Mouse (Mus musculus): ENCODE results near the gene Gm10639.
A peak's percentile ranks its signal among the peaks of the same experiment; 100 is the strongest.
"Not testable (repeated sequence)": the region's sequence is repeated elsewhere in the genome, so short reads cannot be mapped to it uniquely, and the experiment has no call there.

The Gm10639 gene

DNA sequence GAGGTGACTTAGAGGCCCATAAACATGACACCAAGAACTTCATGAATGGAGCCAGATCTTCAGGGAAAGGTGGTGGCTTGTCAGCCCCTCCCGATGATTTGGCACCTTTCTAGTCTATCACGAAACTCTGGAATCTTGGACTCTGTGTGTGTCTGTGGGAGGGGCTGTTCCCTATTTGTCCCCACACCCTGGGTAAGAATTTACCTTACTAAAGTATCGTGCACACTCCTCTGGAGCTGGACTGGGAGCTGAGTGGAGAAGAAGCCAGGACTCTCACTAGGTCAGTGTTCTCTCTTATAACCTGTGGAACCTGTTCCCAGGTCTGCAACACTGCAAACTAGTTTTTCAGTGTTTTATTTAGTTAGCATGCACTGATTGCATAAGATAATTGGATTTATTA, at the start of gene Gm10639:
Gene Gm10639 (plus strand): TSS at position 201 of the 400 bp plus-strand sequence.
- not testable (repeated sequence) for DNase-seq

DNA sequence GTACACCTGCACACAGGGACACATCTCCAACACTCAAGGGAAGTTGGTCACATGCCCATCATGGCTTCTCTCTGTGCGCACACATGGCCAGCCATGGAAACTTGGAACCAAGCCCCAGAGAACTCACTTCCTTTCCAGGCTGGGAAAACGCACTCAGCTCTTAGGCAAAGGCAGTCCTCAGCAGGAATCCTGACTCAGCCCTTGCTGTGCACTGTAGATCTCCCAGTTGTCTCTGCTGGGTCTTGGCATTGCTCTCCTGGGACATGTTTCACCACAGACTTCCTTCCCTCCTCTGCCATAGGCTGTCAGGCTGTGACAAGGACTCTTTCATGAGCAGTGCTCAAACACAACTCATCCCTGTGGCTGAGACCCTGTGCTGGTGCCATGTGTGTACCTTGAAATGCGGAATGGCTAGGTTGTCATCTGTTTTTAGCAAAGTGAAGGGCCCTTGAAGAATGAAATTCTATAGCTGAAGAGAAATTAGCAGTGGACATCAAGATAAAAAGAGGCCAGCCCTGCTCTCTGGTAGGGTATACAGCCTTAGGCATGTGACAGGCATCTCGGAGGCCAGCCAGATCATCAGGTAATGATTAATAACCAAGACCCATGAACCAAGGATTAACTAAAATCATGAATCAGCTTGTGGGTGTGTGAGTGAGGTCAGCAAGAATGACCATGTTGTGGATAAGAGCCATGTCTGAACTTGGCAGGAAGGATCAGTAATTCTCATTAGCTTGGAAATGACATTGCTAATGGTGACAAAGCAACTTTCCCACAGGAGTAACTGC, 33.8 kb upstream of the Gm10639 start:
- peak; percentile 83 for DNase-seq

DNA sequence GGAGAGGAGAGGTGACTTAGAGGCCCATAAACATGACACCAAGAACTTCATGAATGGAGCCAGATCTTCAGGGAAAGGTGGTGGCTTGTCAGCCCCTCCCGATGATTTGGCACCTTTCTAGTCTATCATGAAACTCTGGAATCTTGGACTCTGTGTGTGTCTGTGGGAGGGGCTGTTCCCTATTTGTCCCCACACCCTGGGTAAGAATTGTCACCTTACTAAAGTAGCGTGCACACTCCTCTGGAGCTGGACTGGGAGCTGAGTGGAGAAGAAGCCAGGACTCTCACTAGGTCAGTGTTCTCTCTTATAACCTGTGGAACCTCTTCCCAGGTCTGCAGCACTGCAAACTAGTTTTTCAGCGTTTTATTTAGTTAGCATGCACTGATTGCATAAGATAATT, 32.8 kb upstream of the Gm10639 start, which contains the start of gene Gm3776:
Gene Gm3776 (plus strand): TSS at position 216 of the 400 bp plus-strand sequence.
- DNase-seq: not testable (repeated sequence)

DNA sequence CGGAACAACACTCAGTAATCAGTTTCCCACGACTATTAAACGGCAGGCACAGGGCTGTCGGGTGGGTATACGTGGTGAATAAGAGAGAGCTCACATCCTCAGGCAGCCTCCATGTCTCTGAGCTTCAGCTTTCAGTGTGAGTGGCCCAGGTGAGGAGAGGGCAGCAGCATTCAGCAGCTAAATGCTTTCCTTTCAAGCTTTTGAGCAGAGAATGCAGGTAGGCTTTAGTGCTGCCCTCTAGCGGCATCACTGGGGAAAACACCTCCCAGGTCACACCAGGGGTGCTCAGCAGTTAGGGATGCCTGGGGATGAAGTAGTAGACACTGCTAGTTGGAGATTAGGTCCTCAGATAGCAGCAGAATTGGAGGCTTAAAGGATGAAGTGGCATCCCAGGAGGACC, 30.0 kb upstream of the Gm10639 start:
- peak; percentile 58 for DNase-seq

DNA sequence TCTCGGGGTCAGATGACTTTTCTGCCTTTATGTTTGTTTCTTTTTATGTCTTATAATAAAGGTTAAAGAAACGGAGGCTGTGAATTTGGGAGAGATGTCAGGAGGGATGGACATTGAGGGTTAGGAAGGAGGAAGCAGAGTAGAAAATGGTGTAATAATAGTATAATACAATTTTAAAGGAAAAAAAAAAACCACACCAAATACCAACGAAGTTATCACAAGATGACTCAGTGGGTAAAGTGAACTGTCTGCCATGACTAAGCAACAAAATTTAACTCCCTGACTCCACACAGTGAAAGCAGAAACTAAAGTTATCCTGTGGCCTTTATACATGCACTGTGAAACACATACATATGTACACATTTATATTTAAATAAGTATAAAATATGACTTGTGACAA, 18.8 kb upstream of the Gm10639 start:
- not testable (repeated sequence) for DNase-seq

DNA sequence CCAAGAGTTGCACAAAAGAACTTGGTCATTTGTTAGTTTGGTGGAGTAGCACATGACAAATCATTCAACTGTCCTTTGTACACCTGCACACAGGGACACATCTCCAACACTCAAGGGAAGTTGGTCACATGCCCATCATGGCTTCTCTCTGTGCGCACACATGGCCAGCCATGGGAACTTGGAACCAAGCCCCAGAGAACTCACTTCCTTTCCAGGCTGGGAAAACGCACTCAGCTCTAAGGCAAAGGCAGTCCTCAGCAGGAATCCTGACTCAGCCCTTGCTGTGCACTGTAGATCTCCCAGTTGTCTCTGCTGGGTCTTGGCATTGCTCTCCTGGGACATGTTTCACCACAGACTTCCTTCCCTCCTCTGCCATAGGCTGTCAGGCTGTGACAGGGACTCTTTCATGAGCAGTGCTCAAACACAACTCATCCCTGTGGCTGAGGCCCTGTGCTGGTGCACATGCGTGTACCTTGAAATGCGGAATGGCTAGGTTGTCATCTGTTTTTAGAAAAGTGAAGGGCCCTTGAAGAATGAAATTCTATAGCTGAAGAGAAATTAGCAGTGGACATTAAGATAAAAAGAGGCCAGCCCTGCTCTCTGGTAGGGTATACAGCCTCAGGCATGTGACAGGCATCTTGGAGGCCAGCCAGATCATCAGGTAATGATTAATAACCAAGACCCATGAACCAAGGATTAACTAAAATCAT, 7.6 kb upstream of the Gm10639 start:
- DNase-seq: peak; percentile 77

DNA sequence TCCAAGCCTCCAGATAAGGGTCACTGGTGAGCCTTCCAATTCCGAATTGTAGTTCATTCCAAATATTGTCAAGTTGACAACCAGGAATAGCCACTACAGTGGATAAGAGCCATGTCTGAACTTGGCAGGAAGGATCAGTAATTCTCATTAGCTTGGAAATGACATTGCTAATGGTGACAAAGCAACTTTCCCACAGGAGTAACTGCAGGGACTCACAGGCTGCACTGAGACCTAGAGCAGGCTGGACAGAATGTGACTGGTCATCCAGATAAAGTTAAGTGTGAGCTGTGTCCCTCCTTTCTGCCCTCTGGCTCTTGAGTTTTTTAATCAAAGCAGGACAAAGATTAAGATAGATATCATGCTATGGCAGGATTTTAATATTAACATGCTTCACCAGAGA, 660 bp upstream of the Gm10639 start:
- DNase-seq: not testable (repeated sequence)

DNA sequence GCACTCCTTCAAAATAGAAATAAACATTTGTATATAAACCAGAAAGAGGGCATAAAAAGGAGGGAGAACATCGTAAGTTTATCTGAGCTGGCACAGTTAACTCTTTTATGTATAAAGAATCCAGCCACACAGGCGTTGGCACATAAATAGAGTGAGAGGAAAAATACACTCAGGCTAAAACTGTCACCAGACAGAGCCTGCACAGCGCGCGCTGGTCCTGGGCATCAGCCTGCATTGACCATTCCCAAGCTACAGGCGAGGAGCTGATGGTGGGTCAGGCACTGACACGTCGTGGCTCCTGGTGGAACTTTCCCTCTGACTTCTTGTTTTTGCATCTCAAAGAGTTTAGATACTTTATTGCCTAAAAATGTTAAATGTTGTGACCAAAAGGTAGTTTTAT, 2.7 kb downstream of the Gm10639 start:
- not testable (repeated sequence) for DNase-seq

DNA sequence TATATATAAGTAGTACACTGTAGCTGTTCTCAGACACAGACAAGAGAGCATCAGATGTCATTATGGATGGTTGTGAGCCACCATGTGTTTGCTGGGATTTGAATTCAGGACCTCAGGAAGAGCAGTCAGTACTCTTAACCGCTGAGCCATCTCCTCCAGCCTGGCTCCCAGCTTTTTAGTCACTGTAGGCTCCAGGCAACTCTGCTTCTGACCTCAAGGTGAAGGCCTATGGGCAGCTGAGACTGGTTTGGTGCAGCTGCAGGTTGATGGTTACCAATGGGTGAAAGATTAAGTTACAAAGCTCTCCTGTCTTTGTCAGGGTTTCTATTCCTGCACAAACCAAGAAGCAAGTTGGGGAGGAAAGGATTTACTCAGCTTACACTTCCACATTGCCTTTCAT, 4.0 kb downstream of the Gm10639 start:
- DNase-seq: peak; percentile 47

DNA sequence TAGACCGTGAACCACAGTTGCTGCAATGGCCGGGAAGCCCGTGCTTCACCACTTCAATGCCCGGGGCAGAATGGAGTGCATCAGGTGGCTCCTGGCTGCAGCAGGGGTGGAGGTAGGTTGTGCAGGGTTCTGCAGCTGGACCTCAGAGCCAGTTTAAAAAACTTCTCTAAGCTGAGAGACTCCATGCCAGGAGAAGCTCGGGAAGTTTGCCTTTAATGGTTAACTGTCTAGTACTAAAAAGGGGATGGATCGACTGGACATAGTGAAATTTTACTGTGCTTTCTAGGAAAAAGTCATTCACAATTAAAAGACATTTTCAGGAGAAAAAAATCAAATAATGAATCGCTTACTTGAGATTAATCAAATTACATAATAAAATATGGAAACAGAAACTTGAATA, 5.1 kb downstream of the Gm10639 start:
- peak; percentile 20 for DNase-seq

DNA sequence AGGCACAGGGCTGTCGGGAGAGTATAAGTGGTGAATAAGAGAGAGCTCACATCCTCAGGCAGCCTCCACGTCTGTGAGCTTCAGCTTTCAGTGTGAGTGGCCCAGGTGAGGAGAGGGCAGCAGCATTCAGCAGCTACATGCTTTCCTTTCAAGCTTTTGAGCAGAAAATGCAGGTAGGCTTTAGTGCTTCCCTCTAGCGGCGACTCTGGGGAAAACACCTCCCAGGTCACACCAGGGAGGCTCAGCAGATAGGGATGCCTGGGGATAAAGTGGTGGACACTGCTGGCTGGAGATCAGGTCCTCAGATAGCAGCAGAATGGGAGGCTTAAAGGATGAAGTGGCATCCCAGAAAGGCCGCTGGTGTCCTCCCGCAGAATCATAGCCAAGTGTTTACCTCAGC, 6.4 kb downstream of the Gm10639 start:
- DNase-seq: peak; percentile 38

DNA sequence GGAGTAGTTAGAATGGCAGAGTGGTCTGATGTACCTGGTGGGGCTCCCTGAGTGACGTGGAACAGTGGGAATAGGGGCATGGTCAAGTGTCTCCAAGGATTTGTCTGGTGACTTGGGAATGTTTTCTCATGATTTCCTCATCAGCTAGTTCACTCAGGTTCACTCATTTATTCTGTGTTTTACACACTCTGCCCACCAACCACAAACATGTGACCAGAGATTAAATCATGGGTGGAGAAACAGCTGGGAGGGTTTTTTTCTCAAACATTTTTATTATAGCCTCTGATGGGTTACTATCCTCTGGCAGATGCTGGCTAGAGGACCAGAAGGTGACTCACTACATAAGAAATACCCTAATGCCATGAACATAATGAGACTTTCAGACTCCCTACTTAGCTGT, 8.5 kb downstream of the Gm10639 start:
- no peak for DNase-seq

DNA sequence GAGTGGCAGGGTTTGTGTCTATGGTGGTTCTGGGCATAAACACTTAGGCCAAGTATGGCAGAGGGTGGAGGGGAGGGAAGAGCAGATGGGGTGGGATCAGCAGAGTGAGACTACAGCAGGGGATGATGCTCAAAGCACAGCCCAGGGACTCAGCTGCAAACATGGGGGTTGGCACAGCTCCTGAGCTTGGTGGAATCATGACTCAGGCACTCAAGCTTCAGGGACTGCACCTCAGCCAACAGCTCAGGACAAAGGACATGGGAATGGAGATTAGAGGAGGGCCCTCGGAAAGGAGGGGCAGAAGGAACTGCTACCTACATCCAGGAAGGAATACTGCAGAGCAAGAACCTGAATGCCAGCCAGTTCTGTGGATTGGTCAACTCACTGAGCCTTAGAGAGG, 9.4 kb downstream of the Gm10639 start:
- not testable (repeated sequence) for DNase-seq

DNA sequence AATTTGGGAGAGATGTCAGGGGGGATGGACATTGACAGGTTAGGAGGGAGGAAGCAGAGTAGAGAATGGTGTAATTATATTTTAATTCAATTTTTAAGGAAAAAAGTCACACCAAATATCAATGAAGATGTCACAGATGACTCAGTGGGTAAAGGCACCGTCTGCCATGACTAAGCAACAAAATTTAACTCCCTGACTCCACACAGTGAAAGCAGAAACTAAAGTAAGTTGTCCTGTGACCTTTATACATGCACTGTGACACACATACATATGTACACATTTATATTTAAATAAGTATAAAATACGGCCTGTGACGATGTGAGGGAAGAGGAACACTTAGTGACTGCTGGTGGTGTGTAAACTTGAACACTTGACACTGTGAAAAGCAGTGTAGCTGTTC, 18.4 kb downstream of the Gm10639 start:
- DNase-seq: not testable (repeated sequence)

DNA sequence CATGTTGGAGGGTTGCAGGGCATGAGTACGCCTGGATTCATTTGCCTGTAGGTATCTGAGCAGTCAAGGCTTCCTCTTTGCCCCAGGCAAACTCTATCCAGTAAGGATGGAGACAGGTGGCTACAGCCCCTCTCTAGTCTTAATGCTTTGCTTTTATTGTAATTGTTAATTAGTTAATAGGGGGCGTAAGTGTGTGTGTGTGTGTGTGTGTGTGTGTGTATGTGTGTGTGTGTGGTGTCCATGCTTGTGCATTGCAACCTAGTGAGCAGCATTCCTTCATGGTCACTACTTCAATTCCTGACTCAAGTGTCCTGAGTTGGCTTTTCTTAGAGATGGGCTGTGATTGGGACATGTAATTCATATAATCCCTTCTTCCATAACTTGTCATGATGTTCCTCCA, 25.0 kb downstream of the Gm10639 start, which contains the start of gene Omt2a:
Gene Omt2a (minus strand): TSS at position 101 of the 400 bp plus-strand sequence.
- no peak for DNase-seq

DNA sequence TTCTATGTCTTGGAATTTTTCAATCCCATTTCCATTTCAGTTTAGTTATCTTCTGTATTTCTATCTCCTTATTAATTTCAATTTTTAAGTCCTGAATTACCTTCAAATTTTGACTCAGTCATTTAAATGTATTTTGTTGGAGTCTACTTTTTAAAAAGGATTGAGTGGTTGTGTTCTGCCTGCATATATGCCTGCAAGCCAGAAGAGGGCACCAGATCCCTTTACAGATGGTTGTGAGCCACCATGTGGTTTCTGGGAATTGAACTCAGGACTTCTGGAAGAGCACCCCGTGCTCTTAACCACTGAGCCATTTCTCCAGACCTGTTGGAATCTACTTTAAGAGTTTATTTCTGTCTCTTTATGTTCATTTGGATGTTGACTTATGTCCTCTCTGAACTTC, 29.8 kb downstream of the Gm10639 start:
- no peak for DNase-seq

DNA sequence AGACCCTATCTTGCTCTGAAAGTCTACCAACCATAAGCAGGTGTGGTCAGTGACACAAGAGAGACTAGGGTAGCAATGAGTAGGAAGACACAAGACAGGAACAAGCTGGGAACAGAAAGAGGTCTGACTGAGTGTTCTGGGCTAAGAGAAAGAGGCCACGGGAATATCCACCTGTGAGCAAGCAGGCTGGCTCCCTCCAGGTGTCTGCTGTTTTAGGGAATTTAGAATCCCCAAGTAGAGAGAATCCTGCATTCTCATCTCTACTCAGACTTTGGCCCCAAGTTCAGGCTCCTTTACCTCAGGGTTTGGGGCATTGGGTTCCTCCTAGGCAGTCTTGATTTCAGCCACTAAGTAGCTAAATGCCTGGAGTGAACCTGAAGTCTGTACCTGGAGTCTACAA, 37.6 kb downstream of the Gm10639 start, which contains the start of gene Omt2b:
Gene Omt2b (plus strand): TSS at position 301 of the 400 bp plus-strand sequence.
- DNase-seq: not testable (repeated sequence)

DNA sequence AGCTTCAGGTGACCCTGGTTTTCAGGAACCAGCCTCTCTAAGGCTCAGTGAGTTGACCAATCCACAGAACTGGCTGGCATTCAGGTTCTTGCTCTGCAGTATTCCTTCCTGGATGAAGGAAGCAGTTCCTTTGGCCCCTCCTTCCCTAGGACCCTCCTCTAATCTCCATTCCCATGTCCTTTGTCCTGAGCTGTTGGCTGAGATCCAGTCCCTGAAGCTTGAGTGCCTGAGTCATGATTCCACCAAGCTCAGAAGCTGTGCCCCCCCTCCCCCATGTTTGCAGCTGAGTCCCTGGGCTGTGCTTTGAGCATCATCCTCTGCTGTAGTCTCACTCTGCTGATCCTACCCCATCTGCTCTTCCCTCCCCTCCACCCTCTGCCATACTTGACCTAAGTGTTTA, 47.3 kb downstream of the Gm10639 start:
- DNase-seq: not testable (repeated sequence)

DNA sequence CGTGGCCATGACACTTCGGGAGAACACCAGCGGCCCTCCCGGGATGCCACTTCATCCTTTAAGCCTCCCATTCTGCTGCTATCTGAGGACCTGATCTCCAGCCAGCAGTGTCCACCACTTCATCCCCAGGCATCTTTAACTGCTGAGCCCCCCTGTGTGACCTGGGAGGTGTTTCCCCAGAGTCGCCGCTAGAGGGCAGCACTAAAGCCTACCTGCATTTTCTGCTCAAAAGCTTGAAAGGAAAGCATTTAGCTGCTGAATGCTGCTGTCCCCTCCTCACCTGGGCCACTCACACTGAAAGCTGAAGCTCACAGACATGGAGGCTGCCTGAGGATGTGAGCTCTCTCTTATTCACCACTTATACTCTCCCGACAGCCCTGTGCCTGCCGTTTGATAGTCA, 50.6 kb downstream of the Gm10639 start:
- peak; percentile 24 for DNase-seq

DNA sequence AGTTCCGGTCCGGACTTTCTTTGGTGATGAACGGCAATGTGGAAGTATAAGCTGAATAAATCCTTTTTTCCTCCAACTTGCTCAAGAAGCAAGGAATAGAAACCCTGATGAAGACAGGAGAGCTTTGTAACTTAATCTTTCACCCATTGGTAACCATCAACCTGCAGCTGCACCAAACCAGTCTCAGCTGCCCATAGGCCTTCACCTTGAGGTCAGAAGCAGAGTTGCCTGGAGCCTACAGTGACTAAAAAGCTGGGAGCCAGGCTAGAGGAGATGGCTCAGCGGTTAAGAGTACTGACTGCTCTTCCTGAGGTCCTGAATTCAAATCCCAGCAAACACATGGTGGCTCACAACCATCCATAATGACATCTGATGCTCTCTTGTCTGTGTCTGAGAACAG, 52.8 kb downstream of the Gm10639 start:
- peak; percentile 19 for DNase-seq

DNA sequence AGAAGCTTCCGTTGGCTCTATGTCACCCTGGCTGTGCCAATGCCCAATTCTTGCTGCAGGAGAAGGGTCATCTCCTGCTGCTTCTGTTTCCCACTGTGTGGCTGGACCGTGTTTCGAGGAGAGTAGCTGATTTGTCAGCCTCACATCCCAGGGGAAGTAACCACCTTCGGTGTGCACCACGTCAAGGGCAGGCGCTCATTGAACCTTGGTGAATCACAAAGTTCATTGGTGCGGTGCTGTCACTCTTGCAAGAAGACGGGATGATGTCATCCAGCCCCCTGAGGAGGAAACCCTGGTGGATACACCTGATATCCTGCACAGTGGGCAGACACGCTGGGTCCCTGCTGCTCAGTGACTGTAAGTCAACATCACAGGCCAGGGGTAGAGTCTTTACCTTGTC, 53.3 kb downstream of the Gm10639 start:
- peak; percentile 55 for DNase-seq

DNA sequence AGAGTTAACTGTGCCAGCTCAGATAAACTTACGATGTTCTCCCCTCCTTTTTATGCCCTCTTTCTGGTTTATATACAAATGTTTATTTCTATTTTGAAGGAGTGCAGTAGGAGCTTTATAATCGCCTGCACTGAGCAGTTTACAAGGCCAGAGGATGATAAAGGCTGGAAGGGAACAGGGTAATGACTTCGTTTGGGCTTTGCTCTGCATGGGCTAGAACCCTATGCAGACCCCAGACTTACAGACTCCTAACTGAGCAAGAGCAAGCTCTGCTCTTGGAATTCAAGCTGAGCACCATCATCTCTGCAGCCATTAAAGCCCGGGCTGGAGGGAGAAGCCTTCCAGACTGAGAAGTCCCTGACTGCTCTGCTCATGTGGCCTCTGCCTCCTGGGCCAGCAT, 55.5 kb downstream of the Gm10639 start:
- DNase-seq: not testable (repeated sequence)

DNA sequence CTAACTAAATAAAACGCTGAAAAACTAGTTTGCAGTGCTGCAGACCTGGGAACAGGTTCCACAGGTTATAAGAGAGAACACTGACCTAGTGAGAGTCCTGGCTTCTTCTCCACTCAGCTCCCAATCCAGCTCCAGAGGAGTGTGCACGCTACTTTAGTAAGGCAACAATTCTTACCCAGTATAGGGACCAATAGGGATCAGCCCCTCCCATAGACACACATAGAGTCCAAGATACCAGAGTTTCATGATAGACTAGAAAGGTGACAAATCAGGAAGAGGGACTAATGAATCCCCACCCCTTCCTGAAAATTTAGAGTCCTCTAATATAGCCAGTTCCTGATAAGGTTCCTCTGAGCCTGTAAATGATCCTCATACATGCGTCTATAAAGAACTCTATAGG, 57.3 kb downstream of the Gm10639 start:
- DNase-seq: peak; percentile 49

All from kidney, adult 11 months (tissue).